Mouse (Mus musculus) spleen, postnatal 10 days (tissue): ENCODE measurements around the gene Lypla2.
"Not testable (repeated sequence)": the region's sequence is repeated elsewhere in the genome, so short reads cannot be mapped to it uniquely, and the experiment has no call there.

Source experiments
- DNase-seq, 2 experiments: peaks; one replicate each; pipeline ENCODE4 v3.0.0; 2021 to 2022; ENCODE audit warnings: low spot score in 2 of 2

Lypla2 gene

GRCm38 (mm10) chr4:135972556-135972906, at the start of gene Lypla2:
Lypla2 (minus strand) TSS chr4:135972626.
- peak in 1 of 2 experiments; percentile 81 for DNase-seq

GRCm38 (mm10) chr4:136021549-136022047, 49.2 kb upstream of the Lypla2 start, which contains the start of gene Eloa:
Eloa (minus strand) TSS chr4:136021763.
- DNase-seq: peak; percentile 100

- DNase-seq: peak; percentile 52 to 60
These were observed 48.5 kb upstream of the Lypla2 start for GRCm38 (mm10) chr4:136020743-136021548.

GRCm38 (mm10) chr4:136016059-136016602, 43.7 kb upstream of the Lypla2 start:
- no peak for DNase-seq

GRCm38 (mm10) chr4:136010586-136010985, 38.2 kb upstream of the Lypla2 start:
- DNase-seq: no peak

- DNase-seq: no peak
These were observed 36.5 kb upstream of the Lypla2 start for GRCm38 (mm10) chr4:136008782-136009447.

GRCm38 (mm10) chr4:136006821-136007220, 34.4 kb upstream of the Lypla2 start:
- DNase-seq: no peak

GRCm38 (mm10) chr4:136004921-136005320, 32.5 kb upstream of the Lypla2 start:
- DNase-seq: no peak

GRCm38 (mm10) chr4:136004107-136004675, 31.8 kb upstream of the Lypla2 start:
- DNase-seq: no peak

GRCm38 (mm10) chr4:135995118-135995517, 22.7 kb upstream of the Lypla2 start:
- DNase-seq: no peak

GRCm38 (mm10) chr4:135993941-135994340, 21.5 kb upstream of the Lypla2 start:
- no peak for DNase-seq

GRCm38 (mm10) chr4:135987714-135988113, 15.3 kb upstream of the Lypla2 start:
- DNase-seq: no peak

- peak; percentile 94 to 95 for DNase-seq
These were observed 14.7 kb upstream of the Lypla2 start, which contains the start of gene Pithd1 for GRCm38 (mm10) chr4:135986943-135987710. Pithd1 (minus strand) TSS chr4:135987264.

- peak in 1 of 2 experiments; percentile 53 for DNase-seq
These were observed 14.0 kb upstream of the Lypla2 start for GRCm38 (mm10) chr4:135986301-135986942.

GRCm38 (mm10) chr4:135985769-135986168, 13.3 kb upstream of the Lypla2 start:
- DNase-seq: no peak

GRCm38 (mm10) chr4:135985193-135985592, 12.8 kb upstream of the Lypla2 start:
- peak; percentile 58 to 82 for DNase-seq

- DNase-seq: no peak
These were observed 12.1 kb upstream of the Lypla2 start for GRCm38 (mm10) chr4:135984556-135984955.

GRCm38 (mm10) chr4:135981524-135982063, 9.2 kb upstream of the Lypla2 start:
- DNase-seq: peak in 1 of 2 experiments; percentile 13

GRCm38 (mm10) chr4:135980223-135980622, 7.8 kb upstream of the Lypla2 start:
- DNase-seq: not testable (repeated sequence)

- DNase-seq: peak in 1 of 2 experiments; percentile 12
These were observed 3.7 kb upstream of the Lypla2 start for GRCm38 (mm10) chr4:135976146-135976545.
